Mouse (Mus musculus): Measurements from ENCODE around the gene Gm5737.

The Gm5737 gene

DNA sequence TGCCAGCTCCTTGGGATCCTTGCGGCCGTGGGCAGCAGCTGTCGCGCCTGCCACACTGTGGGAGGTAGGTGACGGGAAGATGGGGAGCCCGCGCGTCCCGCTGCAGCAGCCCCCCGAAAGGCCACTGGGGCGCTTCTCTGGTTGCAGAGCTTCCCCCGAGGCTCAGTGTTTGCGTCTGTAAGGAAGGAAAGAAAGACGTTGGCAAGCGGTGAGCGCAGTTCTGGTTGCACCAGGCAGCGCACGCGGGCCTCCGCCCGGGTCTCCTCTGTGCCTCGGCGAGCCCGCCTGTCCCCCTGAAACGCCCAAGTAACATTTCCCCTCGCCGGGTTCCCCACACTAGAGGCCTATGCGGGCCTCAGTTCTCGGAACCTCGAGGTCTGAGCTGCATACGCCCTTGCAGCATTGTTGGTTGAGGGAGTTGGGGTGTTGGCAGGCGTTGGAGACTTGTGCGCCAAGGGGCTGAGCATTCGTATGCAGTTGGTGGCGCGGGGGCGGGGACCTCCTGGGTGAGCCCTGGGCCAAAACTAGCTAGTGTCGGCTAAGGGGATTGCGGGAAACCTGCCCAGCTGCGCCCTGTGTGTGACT lies 31.0 kb downstream of the Gm5737 start:
- DNase-seq, result peak; percentile 41 to 62

DNA sequence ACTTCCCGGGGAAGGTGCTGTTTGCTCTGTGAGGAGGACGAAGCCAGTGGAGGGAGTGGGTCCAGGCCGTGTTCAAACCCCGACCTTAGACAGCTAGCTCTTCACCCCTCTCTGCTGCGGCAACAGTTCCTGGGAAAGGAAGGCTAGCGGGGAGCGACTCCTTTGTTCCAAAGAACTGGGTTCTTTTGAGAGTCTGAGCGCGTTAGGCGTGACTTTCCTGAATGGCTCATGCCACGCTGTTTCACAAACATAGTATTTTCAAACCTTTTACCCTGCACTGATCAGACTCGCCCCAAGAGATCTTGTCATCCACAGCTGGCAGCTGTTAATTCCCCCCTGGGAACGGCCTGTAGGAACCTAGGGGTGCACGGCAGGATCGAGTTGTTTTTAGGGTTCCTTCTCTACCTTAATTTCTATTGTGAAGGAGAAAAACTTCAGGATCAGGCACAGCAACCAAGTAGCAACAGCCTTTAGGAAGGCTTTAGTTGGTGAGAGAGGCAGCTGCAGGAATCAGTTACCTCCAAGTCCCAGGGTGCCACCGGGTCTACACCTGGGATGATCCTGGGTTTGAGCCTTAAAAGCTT lies 31.8 kb downstream of the Gm5737 start:
- DNase-seq, result no peak

- DNase-seq, result no peak
Measured at GRCm38 (mm10) chr7:120844689-120845088, 32.5 kb downstream of the Gm5737 start.

GRCm38 (mm10) chr7:120848831-120849512 lies 36.8 kb downstream of the Gm5737 start:
- no peak for DNase-seq

GRCm38 (mm10) chr7:120850165-120850564 lies 38.0 kb downstream of the Gm5737 start:
- DNase-seq, result no peak

DNA sequence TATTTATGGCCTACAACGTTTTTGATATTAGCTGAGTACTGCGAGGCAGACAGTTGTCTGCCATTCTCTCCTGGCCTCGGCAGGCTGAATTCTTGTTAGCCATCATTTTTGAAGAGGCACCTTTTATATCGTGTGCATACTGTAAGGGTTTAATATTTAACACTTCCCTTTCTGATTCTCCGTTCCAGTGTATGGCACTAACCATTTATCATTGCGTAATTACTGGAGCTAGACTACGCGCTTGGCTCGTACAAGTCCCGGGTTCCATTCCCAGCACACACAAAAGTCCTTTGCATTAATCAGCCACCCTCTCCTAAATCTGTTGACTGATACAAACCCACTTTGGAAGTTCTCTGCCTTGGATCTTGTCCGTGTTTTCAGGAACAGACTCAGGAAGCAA lies 47.7 kb downstream of the Gm5737 start:
- DNase-seq, result no peak

- DNase-seq, result no peak
Measured at GRCm38 (mm10) chr7:120860799-120861487, 48.8 kb downstream of the Gm5737 start.

GRCm38 (mm10) chr7:120861488-120862047 lies 49.4 kb downstream of the Gm5737 start:
- no peak for DNase-seq

DNA sequence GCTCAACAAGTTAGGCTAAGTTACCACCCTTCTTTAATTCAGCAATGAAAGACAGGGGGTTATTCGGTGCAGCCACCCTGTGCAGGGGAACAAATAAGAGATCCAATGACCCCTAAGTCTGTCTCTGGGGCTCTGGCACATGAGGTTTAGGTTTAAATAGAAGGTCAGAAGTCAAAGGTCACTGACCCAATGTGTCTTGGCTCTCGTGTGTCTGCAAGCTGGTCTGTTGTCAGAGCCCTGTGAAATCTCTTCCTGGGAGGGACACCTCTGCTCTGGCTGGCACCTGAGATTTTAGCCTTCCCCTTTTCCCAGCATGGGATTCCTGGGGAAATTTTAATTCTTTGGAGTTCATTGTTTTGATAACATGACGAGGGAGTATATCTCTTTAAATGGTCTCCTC lies 50.0 kb downstream of the Gm5737 start:
- no peak for DNase-seq

- no peak for DNase-seq
Measured at GRCm38 (mm10) chr7:120862626-120863025, 50.5 kb downstream of the Gm5737 start.

DNA sequence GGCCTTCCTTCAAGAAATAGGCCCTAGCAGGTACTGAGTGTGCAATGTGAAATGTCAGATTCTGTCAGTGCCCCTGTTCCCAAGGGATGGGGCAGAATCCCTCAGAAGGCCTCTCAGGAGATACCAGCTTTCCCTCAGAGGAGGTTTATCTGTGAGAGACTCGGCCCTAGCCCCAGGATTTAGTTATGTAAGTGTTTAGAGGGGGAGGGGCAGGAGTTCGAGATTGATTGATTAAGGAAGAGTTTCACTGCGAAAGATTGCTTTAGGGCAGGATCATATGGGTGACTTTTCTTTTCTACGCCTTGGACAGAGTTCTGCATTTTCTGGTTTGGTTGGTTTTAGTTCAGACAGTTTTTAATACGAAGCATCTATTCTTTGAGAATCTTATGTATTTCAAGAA lies 51.3 kb downstream of the Gm5737 start:
- no peak for DNase-seq

DNA sequence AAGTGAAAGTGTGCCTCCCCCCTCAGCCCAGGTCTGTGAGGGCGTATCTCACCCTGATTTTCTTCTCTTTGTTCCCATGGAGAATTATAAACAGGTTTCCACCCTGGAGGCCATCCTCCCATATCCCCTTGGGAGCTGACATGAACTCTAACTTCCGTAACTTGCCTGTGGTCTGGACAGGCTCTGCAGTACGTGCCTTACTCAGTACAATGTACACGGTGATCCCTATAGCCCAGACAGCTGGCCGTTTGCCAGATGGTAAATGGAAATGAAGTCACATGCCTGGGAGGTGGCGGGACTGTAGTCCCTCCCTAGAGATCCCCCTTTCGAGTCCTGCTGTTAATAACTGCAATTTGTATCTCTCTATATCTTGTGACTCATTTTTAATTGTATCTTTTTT lies 52.9 kb downstream of the Gm5737 start:
- peak; percentile 35 to 47 for DNase-seq

GRCm38 (mm10) chr7:120865832-120866231 lies 53.7 kb downstream of the Gm5737 start:
- DNase-seq, result no peak

DNA sequence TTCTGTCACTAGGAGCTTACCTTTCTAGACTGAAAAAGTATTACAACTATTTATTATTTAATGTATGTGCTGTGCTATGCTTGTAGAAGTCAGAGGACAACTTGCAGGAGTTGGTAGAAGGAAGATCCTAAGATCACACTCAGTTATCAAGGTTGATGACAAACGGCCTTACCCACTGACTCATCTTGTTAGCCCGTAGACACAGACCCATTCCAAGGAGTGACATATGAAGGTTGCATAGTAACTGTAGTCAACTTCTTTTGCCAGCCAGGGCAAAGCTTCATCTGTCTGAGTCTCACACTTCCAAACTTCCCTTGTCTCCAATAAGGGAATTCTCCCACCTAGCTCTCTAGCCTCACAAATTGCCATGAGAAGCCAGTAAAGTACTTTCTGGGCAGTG lies 54.5 kb downstream of the Gm5737 start:
- DNase-seq, result no peak

DNA sequence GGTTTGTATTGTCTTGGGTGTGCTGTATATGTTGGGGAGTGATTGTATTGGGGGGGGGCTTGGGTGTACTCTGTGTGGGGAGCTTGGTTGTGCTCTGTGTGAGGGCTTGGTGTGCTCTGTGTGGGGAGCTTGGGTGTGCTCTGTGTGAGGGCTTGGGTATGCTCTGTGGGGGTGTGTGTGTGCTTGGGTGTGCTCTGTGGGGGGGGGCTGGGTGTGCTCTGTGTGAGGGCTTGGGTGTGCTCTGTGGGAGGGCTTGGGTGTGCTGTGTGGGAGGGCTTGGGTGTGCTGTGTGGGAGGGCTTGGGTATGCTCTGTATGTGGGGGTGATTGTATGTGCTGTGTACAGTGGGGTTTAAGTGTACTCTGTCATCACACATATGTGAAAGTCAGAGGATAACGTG lies 55.6 kb downstream of the Gm5737 start:
- no peak for DNase-seq

GRCm38 (mm10) chr7:120869883-120870282 lies 57.7 kb downstream of the Gm5737 start:
- DNase-seq, result no peak

- no peak for DNase-seq
Measured at GRCm38 (mm10) chr7:120870431-120871008, 58.4 kb downstream of the Gm5737 start.

GRCm38 (mm10) chr7:120873083-120873482 lies 60.9 kb downstream of the Gm5737 start:
- no peak for DNase-seq

DNA sequence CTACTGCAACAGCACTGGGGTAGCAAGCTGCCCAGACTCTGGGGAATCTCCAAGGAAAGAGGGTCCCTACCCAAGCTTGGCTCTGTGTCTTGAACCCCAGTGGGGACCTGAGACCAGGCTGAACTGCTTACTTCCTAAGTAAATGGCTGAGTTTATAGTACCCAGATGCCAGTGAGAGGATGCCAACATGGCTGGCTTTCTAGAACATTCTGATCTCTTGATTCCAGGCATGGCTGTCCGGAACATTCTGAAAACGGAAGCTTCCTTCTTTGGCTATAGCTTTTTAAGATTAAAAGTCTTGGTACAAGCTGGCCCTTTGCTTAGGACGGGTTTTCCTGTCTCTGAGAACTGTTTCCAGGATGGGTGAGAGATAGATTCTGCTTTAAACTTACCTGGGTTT lies 61.9 kb downstream of the Gm5737 start:
- no peak for DNase-seq

- no peak for DNase-seq
Measured at GRCm38 (mm10) chr7:120874764-120875539, 62.8 kb downstream of the Gm5737 start.

DNA sequence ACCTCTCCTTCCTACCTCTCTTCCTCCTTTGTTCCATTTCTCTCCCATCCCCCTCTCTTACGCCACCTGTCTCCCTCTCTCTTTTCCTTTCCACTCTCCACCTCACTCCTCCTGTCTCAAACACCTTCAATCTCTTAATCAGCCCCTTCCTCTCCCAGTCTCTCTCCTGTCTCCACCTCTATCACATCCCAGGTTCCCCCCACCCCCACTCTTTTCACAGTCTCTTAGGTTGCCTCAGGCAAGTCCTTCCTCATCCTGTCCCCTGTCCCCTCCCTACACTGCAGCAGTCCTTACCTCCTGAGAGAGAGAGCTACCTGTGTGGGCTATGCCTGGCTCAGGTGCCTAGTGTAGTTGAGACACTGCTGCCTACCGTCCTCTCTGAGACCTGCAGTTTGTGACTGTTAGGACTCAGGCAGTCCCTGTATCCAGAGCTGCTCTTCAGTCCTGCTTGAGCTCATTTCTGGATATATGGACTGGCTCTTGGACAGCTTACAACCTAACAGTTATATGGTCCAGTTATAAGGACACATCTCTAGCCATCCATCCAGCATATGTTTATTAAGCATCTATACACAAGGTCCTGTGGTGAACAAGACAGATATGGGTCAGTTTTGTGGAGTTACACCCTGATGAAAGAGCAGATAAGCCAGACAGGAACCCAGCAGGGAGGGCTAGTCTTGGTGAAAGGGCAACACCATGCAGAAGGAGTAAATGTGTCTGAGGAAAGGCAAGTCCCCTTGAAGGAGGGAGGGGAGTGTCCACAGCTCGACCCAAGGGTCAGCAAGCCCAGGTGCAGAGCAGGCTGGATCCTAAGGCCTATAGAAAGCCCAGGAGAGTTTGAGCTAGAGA lies 63.6 kb downstream of the Gm5737 start:
- no peak for DNase-seq
